Mouse (Mus musculus) gastrocnemius, adult 18-20 months (tissue): ENCODE results near the gene Cabcoco1. TPM values are rescaled to one million over a fixed set of nuclear protein-coding genes. Genes with fewer than 3 reads are reported as not detected.

Experiments used
- DNase-seq: peaks from one replicate; pipeline ENCODE4 v3.0.0; 2021; ENCODE audit warnings: low spot score
- total RNA-seq, 2 experiments: library from RNA; stranded (reverse); gene quantifications; 2 replicates each; pipeline ENCODE4 v1.2.3; 2021

The Cabcoco1 gene
- total RNA-seq, 2 experiments from 2014 or later: 0.31 to 0.39 TPM

- DNase-seq: no peak
Observed at GRCm38 (mm10) chr10:68435754-68436153, 105.9 kb downstream of the Cabcoco1 start.

- no peak for DNase-seq
Observed at GRCm38 (mm10) chr10:68435001-68435560, 106.6 kb downstream of the Cabcoco1 start.

- no peak for DNase-seq
Observed at GRCm38 (mm10) chr10:68434045-68434639, 107.6 kb downstream of the Cabcoco1 start.

- DNase-seq: no peak
Observed at GRCm38 (mm10) chr10:68431346-68431745, 110.3 kb downstream of the Cabcoco1 start.

GRCm38 (mm10) chr10:68430929-68431328 lies 110.8 kb downstream of the Cabcoco1 start:
- DNase-seq: no peak

GRCm38 (mm10) chr10:68420393-68420920 lies 121.2 kb downstream of the Cabcoco1 start:
- DNase-seq: no peak

GRCm38 (mm10) chr10:68419893-68420292 lies 121.8 kb downstream of the Cabcoco1 start:
- DNase-seq: no peak

GRCm38 (mm10) chr10:68417074-68417790 lies 124.5 kb downstream of the Cabcoco1 start:
- DNase-seq: no peak

GRCm38 (mm10) chr10:68405936-68406335 lies 135.8 kb downstream of the Cabcoco1 start:
- no peak for DNase-seq

- DNase-seq: no peak
Observed at GRCm38 (mm10) chr10:68396786-68397185, 144.9 kb downstream of the Cabcoco1 start.

GRCm38 (mm10) chr10:68396083-68396482 lies 145.6 kb downstream of the Cabcoco1 start:
- no peak for DNase-seq

- no peak for DNase-seq
Observed at GRCm38 (mm10) chr10:68391640-68392039, 150.1 kb downstream of the Cabcoco1 start.

GRCm38 (mm10) chr10:68388802-68389201 lies 152.9 kb downstream of the Cabcoco1 start:
- no peak for DNase-seq

- DNase-seq: no peak
Observed at GRCm38 (mm10) chr10:68388138-68388537, 153.6 kb downstream of the Cabcoco1 start.

Other genes with a start within 250 kb of the Cabcoco1 start
- under 1 TPM; 0.48 to 0.66 TPM for gene Tmem26, start 181.8 kb upstream of the Cabcoco1 start, total RNA-seq